Mouse (Mus musculus) kidney, embryonic 15.5 days (tissue): ENCODE results near the gene Cep170b. TPM values are rescaled to one million over a fixed set of nuclear protein-coding genes. Genes with fewer than 3 reads are reported as not detected.
A peak's percentile ranks its signal among the peaks of the same experiment; 100 is the strongest.

Experiments used
- ATAC-seq: fragments of 200-750 bp; cut with Nextera tagmentation; replicated peaks from 2 replicates; pipeline ENCODE4 v1.8.0; 2017; ENCODE audit warnings: moderate TSS enrichment; ENCODE audit not compliant: low FRiP score
- H3K27ac ChIP-seq: fragments of 300-500 bp; sonication (generic); 2 replicates; pipeline ENCODE4 v1.5.1; 2015; ENCODE audit warnings: mild to moderate bottlenecking, inconsistent platforms
- H3K27me3 ChIP-seq: fragments of 300-500 bp; sonication (generic); 2 replicates; pipeline ENCODE4 v1.6.1; 2015; ENCODE audit warnings: inconsistent platforms
- H3K36me3 ChIP-seq: fragments of 300-500 bp; sonication (generic); 2 replicates; pipeline ENCODE4 v1.6.1; 2015; ENCODE audit warnings: inconsistent platforms
- H3K4me1 ChIP-seq: fragments of 300-500 bp; sonication (generic); 2 replicates; pipeline ENCODE4 v1.6.1; 2015; ENCODE audit warnings: inconsistent platforms
- H3K4me2 ChIP-seq: fragments of 300-500 bp; sonication (generic); 2 replicates; pipeline ENCODE4 v1.6.1; 2015; ENCODE audit warnings: moderate library complexity, mild to moderate bottlenecking, inconsistent platforms
- H3K4me3 ChIP-seq: fragments of 300-500 bp; sonication (generic); replicated peaks from 2 replicates; pipeline ENCODE4 v1.5.1; 2015; ENCODE audit warnings: mild to moderate bottlenecking, inconsistent platforms
- H3K9ac ChIP-seq: fragments of 300-500 bp; sonication (generic); 2 replicates; pipeline ENCODE4 v1.6.1; 2015; ENCODE audit warnings: mild to moderate bottlenecking, inconsistent platforms
- H3K9me3 ChIP-seq: fragments of 300-500 bp; sonication (generic); replicated peaks from 2 replicates; pipeline ENCODE4 v1.6.1; 2016; ENCODE audit warnings: inconsistent platforms
- WGBS: fragments of 180-500 bp; shearing (Covaris S2); methylation state at CpG from one replicate; pipeline ENCODE4 v1.1.7; 2015; ENCODE audit warnings: mixed read lengths; 5-methylcytosine and 5-hydroxymethylcytosine counted together
- polyA plus RNA-seq: library from polyadenylated mRNA; unstranded; fragments of >200 nt; fragmentation: Nextera tagmentation; extraction: Ambion mirVana; gene quantifications from 2 replicates; pipeline ENCODE4 v1.2.1, GENCODE M21; 2015

The Cep170b gene
- polyA plus RNA-seq, 1 experiment from 2014 or later = 15.8 TPM

GRCm38 (mm10) chr12:112679027-112679996 is 40.9 kb upstream of the Cep170b start:
- Histone ChIP-seq H3K4me1 (peaks cover 46% of the 10 kb centered on the region), H3K4me3 (peak overlapping the region; percentile 71), H3K9me3 (no peaks in the 10 kb centered on the region), H3K27ac (peak overlapping the region; percentile 66; the same call in 1 of the 2 replicates), H3K9ac (peak overlapping the region; percentile 62), H3K4me2 (peak overlapping the region; percentile 96), H3K27me3 (peaks cover 31% of the 10 kb centered on the region), H3K36me3 (no peaks in the 10 kb centered on the region)
- 4% methylated on average over 81 of the region's 87 CpGs for WGBS
- peak; percentile 10 for ATAC-seq

- no peaks in the 10 kb centered on the region for H3K36me3 ChIP-seq
- peaks cover 26% of the 10 kb centered on the region for H3K27me3 ChIP-seq
- no peak overlapping the region for H3K27ac ChIP-seq
- no peak overlapping the region for H3K4me3 ChIP-seq
- no peaks in the 10 kb centered on the region for H3K9me3 ChIP-seq
- no peak for ATAC-seq
- peaks cover 22% of the 10 kb centered on the region for H3K4me1 ChIP-seq
- H3K4me2 ChIP-seq = no peak overlapping the region
- no peak overlapping the region for H3K9ac ChIP-seq
- WGBS = 54% methylated on average over 7 of the region's 7 CpGs
Measured at GRCm38 (mm10) chr12:112683351-112683750, 36.9 kb upstream of the Cep170b start.

GRCm38 (mm10) chr12:112688458-112688857 is 31.8 kb upstream of the Cep170b start:
- Histone ChIP-seq H3K9ac (no peak overlapping the region), H3K4me3 (no peak overlapping the region), H3K36me3 (no peaks in the 10 kb centered on the region), H3K4me1 (peaks cover 25% of the 10 kb centered on the region), H3K9me3 (no peaks in the 10 kb centered on the region), H3K27ac (no peak overlapping the region), H3K27me3 (no peaks in the 10 kb centered on the region), H3K4me2 (peak overlapping the region; percentile 5; the same call in 1 of the 2 replicates)
- no peak for ATAC-seq
- 58% methylated on average over 15 of the region's 15 CpGs for WGBS

- Histone ChIP-seq H3K4me3 (peak overlapping the region; percentile 80), H3K27ac (peak overlapping the region; percentile 89), H3K27me3 (peaks cover 6% of the 10 kb centered on the region; the same call in 1 of the 2 replicates), H3K4me2 (peak overlapping the region; percentile 78), H3K4me1 (peaks cover 21% of the 10 kb centered on the region), H3K9me3 (no peaks in the 10 kb centered on the region), H3K9ac (peak overlapping the region; percentile 91), H3K36me3 (no peaks in the 10 kb centered on the region)
- ATAC-seq = peak; percentile 94
- WGBS = 2% methylated on average over 54 of the region's 54 CpGs
Measured at GRCm38 (mm10) chr12:112693185-112694126, 26.8 kb upstream of the Cep170b start.

GRCm38 (mm10) chr12:112694127-112694475 is 26.2 kb upstream of the Cep170b start:
- H3K27ac ChIP-seq = peak overlapping the region; percentile 89; the same call in 1 of the 2 replicates
- ATAC-seq = no peak
- peak overlapping the region; percentile 80 for H3K4me3 ChIP-seq

GRCm38 (mm10) chr12:112696806-112697425 is 23.3 kb upstream of the Cep170b start:
- Histone ChIP-seq H3K27me3 (peaks cover 32% of the 10 kb centered on the region), H3K27ac (no peak overlapping the region), H3K9ac (no peak overlapping the region), H3K4me2 (no peak overlapping the region), H3K9me3 (no peaks in the 10 kb centered on the region), H3K4me3 (no peak overlapping the region), H3K4me1 (peaks cover 34% of the 10 kb centered on the region), H3K36me3 (no peaks in the 10 kb centered on the region)
- 80% methylated on average over 3 of the region's 3 CpGs for WGBS
- no peak for ATAC-seq

More at GRCm38 (mm10) chr12:112694127-112694475, 26.2 kb upstream of the Cep170b start:
- Histone ChIP-seq H3K9me3 (no peaks in the 10 kb centered on the region), H3K4me1 (peaks cover 16% of the 10 kb centered on the region), H3K9ac (peak overlapping the region; percentile 91; the same call in 1 of the 2 replicates), H3K27me3 (peaks cover 6% of the 10 kb centered on the region; the same call in 1 of the 2 replicates), H3K36me3 (no peaks in the 10 kb centered on the region), H3K4me2 (peak overlapping the region; percentile 78)
- WGBS = 75% methylated on average over 10 of the region's 10 CpGs

- Histone ChIP-seq H3K4me3 (no peak overlapping the region; the same call in 1 of the 2 replicates), H3K36me3 (no peaks in the 10 kb centered on the region), H3K27ac (no peak overlapping the region), H3K9ac (peak overlapping the region; percentile 9; the same call in 1 of the 2 replicates), H3K4me2 (peak overlapping the region; percentile 37), H3K9me3 (no peaks in the 10 kb centered on the region), H3K4me1 (peaks cover 27% of the 10 kb centered on the region), H3K27me3 (peaks cover 33% of the 10 kb centered on the region)
- peak; percentile 47; the same call in 1 of the 2 replicates for ATAC-seq
- WGBS = 2% methylated on average over 15 of the region's 15 CpGs
Measured at GRCm38 (mm10) chr12:112700522-112700921, 19.7 kb upstream of the Cep170b start.

- no peaks in the 10 kb centered on the region for H3K9me3 ChIP-seq
- H3K9ac ChIP-seq = no peak overlapping the region
- 31% methylated on average over 6 of the region's 6 CpGs for WGBS
- ATAC-seq = no peak
- H3K36me3 ChIP-seq = no peaks in the 10 kb centered on the region
- no peak overlapping the region for H3K4me2 ChIP-seq
- peaks cover 44% of the 10 kb centered on the region for H3K27me3 ChIP-seq
- no peak overlapping the region for H3K4me3 ChIP-seq
- no peak overlapping the region for H3K27ac ChIP-seq
- peaks cover 37% of the 10 kb centered on the region for H3K4me1 ChIP-seq
Measured at GRCm38 (mm10) chr12:112702374-112703320, 17.6 kb upstream of the Cep170b start.

- Histone ChIP-seq H3K4me3 (peak overlapping the region; percentile 33; the same call in 1 of the 2 replicates), H3K9ac (peak overlapping the region; percentile 24; the same call in 1 of the 2 replicates), H3K4me1 (peaks cover 19% of the 10 kb centered on the region), H3K36me3 (no peaks in the 10 kb centered on the region), H3K9me3 (no peaks in the 10 kb centered on the region), H3K27ac (no peak overlapping the region), H3K4me2 (peak overlapping the region; percentile 57), H3K27me3 (peaks cover 31% of the 10 kb centered on the region)
- WGBS = 13% methylated on average over 32 of the region's 32 CpGs
- ATAC-seq = peak; percentile 87
Measured at GRCm38 (mm10) chr12:112706704-112707572, 13.3 kb upstream of the Cep170b start.

GRCm38 (mm10) chr12:112707573-112707869 is 12.7 kb upstream of the Cep170b start:
- ATAC-seq = peak; percentile 31; the same call in 1 of the 2 replicates
- WGBS = 27% methylated on average over 8 of the region's 8 CpGs
- Histone ChIP-seq H3K4me2 (peak overlapping the region; percentile 57; the same call in 1 of the 2 replicates), H3K9ac (no peak overlapping the region), H3K4me3 (no peak overlapping the region), H3K36me3 (no peaks in the 10 kb centered on the region), H3K27ac (no peak overlapping the region), H3K27me3 (peaks cover 26% of the 10 kb centered on the region), H3K9me3 (no peaks in the 10 kb centered on the region), H3K4me1 (peaks cover 13% of the 10 kb centered on the region)
